Mouse (Mus musculus): ENCODE measurements at regions not wholly inside any gene's neighbourhood (a gene's known extent, or its start where the extent isn't known, plus 50 kb on each side); places are given as distances from the start of the nearest gene placed in this dataset.
"Not testable (repeated sequence)": the region's sequence is repeated elsewhere in the genome, so short reads cannot be mapped to it uniquely, and the experiment has no call there.

- ATAC-seq: no peak
These were observed 147.7 kb upstream of the Trpc7 start for GRCm38 (mm10) chr13:57043316-57043974.

- no peak for ATAC-seq
These were observed 146.7 kb upstream of the Trpc7 start for GRCm38 (mm10) chr13:57042514-57042913.

GRCm38 (mm10) chr13:57032871-57033270 is 137.1 kb upstream of the Trpc7 start:
- ATAC-seq: no peak

GRCm38 (mm10) chr13:57017553-57018341 is 122.0 kb upstream of the Trpc7 start:
- ATAC-seq: no peak

- ATAC-seq: no peak
These were observed 120.9 kb upstream of the Trpc7 start for GRCm38 (mm10) chr13:57016465-57017272.

- ATAC-seq: not testable (repeated sequence)
These were observed 111.4 kb upstream of the Trpc7 start for GRCm38 (mm10) chr13:57007236-57007635.

- ATAC-seq: no peak
These were observed 107.9 kb upstream of the Trpc7 start for GRCm38 (mm10) chr13:57003565-57004132.

- no peak for ATAC-seq
These were observed 96.2 kb upstream of the Trpc7 start for GRCm38 (mm10) chr13:56992022-56992421.

GRCm38 (mm10) chr13:56974063-56974462 is 78.3 kb upstream of the Trpc7 start:
- ATAC-seq: no peak

- ATAC-seq: no peak
These were observed 59.6 kb upstream of the Trpc7 start for GRCm38 (mm10) chr13:56955358-56955757.

GRCm38 (mm10) chr13:56948086-56948485 is 52.3 kb upstream of the Trpc7 start:
- ATAC-seq: no peak

GRCm38 (mm10) chr13:56947266-56947665 is 51.5 kb upstream of the Trpc7 start:
- ATAC-seq: no peak

Measured in activated CD4-positive, CD25-positive, alpha-beta regulatory T cell, adult 4 months (primary cell).